Mouse (Mus musculus): ENCODE measurements at regions not wholly inside any gene's neighbourhood (a gene's known extent, or its start where the extent isn't known, plus 50 kb on each side); places are given as distances from the start of the nearest gene placed in this dataset.

DNA sequence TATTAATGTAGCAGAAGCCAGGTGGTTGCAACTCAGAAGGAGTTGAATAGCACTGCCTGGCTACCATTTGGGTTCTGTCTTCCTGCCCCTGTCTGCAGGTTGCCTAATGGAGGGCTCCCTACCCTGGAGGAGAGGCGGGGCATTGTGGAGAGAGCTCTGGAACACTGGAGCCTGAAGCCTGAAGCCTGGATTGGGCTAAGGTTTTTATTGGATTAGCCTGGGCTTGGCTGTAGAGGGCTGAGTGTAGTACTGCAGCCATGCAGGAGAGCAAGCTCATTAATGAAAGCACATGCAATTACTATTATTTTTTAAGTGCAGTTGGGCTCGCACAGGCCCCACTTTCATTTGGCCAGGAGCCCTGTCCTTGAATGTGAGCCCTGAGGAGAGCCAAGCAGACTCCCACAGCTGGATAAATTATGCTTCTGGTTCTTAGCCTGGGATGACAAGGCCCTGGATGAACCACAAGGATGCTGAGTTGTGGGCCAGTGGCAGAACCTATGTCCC lies 145.1 kb downstream of the Abhd5 start:
- Histone ChIP-seq H3K4me2 (no peak overlapping the region), H3K4me3 (no peak overlapping the region), H3K36me3 (no peaks in the 10 kb centered on the region), H3K27ac (replicated peaks) (no peak overlapping the region), H3K9ac (no peak overlapping the region), H3K27me3 (replicated peaks) (no peaks in the 10 kb centered on the region), H3K4me1 (0 out of 2 replicates have a peak, but pooled peaks cover 4% of the 10 kb centered on the region), H3K9me3 (no peaks in the 10 kb centered on the region)
- ATAC-seq (ENCODE audit: extremely low read depth, insufficient number of reproducible peaks, low FRiP score, low TSS enrichment), result no peak
- 81% methylated on average over 2 of the region's 2 CpGs for WGBS

DNA sequence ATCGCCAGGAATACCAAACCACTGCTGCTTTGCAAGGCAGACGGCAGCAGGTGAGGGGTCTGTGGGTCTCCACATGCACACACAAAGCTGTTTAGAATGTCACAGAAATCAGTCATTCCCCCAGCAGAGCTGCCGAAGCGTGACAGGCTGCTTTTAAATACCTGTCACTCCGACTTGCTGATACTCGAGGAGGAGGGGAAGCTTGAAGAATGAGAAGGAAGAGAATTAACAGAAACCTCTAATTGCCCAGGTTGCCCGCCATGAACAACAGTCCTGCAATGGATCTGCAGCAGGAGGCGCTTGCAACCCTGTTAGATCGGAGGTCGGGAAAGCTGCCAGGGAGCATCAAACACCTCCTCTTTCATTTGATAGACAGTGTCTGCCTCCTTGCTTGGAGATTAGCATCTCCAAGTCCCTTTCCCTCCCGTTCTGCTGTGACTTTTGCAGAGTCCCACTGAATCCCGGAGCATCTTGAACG lies 150.5 kb downstream of the Abhd5 start:
- ATAC-seq (ENCODE audit: extremely low read depth, insufficient number of reproducible peaks, low FRiP score, low TSS enrichment), result no peak
- Histone ChIP-seq H3K4me1 (peaks cover 4% of the 10 kb centered on the region; the same call in 1 of the 2 replicates), H3K36me3 (no peaks in the 10 kb centered on the region), H3K4me2 (no peak overlapping the region), H3K4me3 (no peak overlapping the region), H3K27ac (replicated peaks) (no peak overlapping the region), H3K9ac (no peak overlapping the region), H3K9me3 (no peaks in the 10 kb centered on the region), H3K27me3 (replicated peaks) (no peaks in the 10 kb centered on the region; the same call in 1 of the 2 replicates)
- 41% methylated on average over 13 of the region's 13 CpGs for WGBS

DNA sequence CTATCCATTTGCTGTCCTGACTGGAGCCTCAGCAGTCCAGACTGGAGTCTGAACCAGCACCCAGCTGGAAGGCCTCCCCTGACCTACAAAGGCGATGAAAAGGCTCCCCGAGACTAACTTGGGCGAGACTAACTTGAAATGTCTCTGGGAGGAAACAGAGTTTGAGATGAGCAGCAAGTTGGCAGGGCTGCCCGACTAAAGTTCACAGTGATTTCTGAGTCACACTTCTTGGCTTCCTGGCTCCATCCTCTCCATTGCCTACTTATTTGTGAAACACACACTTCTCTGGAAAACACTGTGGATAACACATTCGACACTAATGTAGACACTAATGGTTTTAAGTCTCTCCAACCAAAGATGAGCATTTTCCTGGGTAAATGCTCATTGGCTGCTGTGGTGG lies 170.2 kb downstream of the Abhd5 start:
- Histone ChIP-seq H3K4me3 (no peak overlapping the region), H3K9me3 (no peaks in the 10 kb centered on the region), H3K4me2 (no peak overlapping the region), H3K9ac (no peak overlapping the region), H3K36me3 (no peaks in the 10 kb centered on the region), H3K27ac (replicated peaks) (no peak overlapping the region), H3K4me1 (no peaks in the 10 kb centered on the region), H3K27me3 (replicated peaks) (peaks cover 10% of the 10 kb centered on the region)
- ATAC-seq (ENCODE audit: extremely low read depth, insufficient number of reproducible peaks, low FRiP score, low TSS enrichment), result no peak
- WGBS, result 53% methylated on average over 5 of the region's 5 CpGs

DNA sequence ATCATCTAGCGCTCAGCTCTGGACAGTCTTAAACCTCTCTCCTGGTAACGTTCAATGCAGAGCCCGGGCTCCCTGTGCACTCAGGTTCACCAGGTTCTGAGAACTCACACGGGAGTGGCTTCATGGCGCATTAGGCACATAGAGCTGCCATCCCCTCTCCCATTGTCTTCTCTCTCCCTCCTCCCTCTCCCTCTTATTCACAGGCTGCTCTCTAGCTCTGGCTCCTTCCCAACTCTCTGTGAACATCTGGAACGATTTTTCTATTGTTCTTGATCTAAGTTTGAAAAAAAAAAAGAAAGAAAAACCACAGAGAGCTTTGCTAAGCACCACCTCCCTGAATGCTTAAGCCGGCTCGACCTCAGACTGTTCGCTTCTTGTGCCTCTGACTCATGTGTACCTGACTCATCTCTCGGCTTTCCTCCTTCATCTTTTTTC lies 174.2 kb downstream of the Abhd5 start:
- no peak overlapping the region for H3K27ac ChIP-seq (replicated peaks)
- peaks cover 6% of the 10 kb centered on the region; the same call in 1 of the 2 replicates for H3K27me3 ChIP-seq (replicated peaks)
- H3K9me3 ChIP-seq, result no peaks in the 10 kb centered on the region
- 51% methylated on average over 10 of the region's 10 CpGs for WGBS
- ATAC-seq (ENCODE audit: extremely low read depth, insufficient number of reproducible peaks, low FRiP score, low TSS enrichment), result no peak
- H3K4me1 ChIP-seq, result no peaks in the 10 kb centered on the region
- no peak overlapping the region for H3K9ac ChIP-seq
- H3K36me3 ChIP-seq, result no peaks in the 10 kb centered on the region
- H3K4me3 ChIP-seq, result no peak overlapping the region
- no peak overlapping the region for H3K4me2 ChIP-seq

GRCm38 (mm10) chr9:122528267-122528666 lies 176.9 kb downstream of the Abhd5 start:
- ATAC-seq (ENCODE audit: extremely low read depth, insufficient number of reproducible peaks, low FRiP score, low TSS enrichment), result no peak
- no peaks in the 10 kb centered on the region for H3K36me3 ChIP-seq
- no peaks in the 10 kb centered on the region for H3K9me3 ChIP-seq
- H3K9ac ChIP-seq, result no peak overlapping the region
- H3K4me3 ChIP-seq, result no peak overlapping the region
- H3K27me3 ChIP-seq (replicated peaks), result peaks cover 15% of the 10 kb centered on the region; the same call in 1 of the 2 replicates
- H3K27ac ChIP-seq (replicated peaks), result no peak overlapping the region
- no peaks in the 10 kb centered on the region for H3K4me1 ChIP-seq
- no peak overlapping the region for H3K4me2 ChIP-seq
- WGBS, result 55% methylated on average over 6 of the region's 6 CpGs

- peaks cover 6% of the 10 kb centered on the region for H3K4me1 ChIP-seq
- no peak overlapping the region for H3K4me2 ChIP-seq
- no peaks in the 10 kb centered on the region for H3K9me3 ChIP-seq
- no peak overlapping the region for H3K9ac ChIP-seq
- no peak overlapping the region for H3K4me3 ChIP-seq
- no peaks in the 10 kb centered on the region for H3K36me3 ChIP-seq
- no peak for ATAC-seq (ENCODE audit: extremely low read depth, insufficient number of reproducible peaks, low FRiP score, low TSS enrichment)
- H3K27ac ChIP-seq (replicated peaks), result no peak overlapping the region
- H3K27me3 ChIP-seq (replicated peaks), result peaks cover 14% of the 10 kb centered on the region; the same call in 1 of the 2 replicates
These were observed 178.3 kb downstream of the Abhd5 start for GRCm38 (mm10) chr9:122529721-122530120.

- peaks cover 6% of the 10 kb centered on the region for H3K4me1 ChIP-seq
- H3K4me2 ChIP-seq, result no peak overlapping the region
- WGBS, result 69% methylated on average over 2 of the region's 2 CpGs
- H3K27me3 ChIP-seq (replicated peaks), result peaks cover 15% of the 10 kb centered on the region; the same call in 1 of the 2 replicates
- H3K36me3 ChIP-seq, result no peaks in the 10 kb centered on the region
- no peaks in the 10 kb centered on the region for H3K9me3 ChIP-seq
- no peak overlapping the region for H3K27ac ChIP-seq (replicated peaks)
- no peak for ATAC-seq (ENCODE audit: extremely low read depth, insufficient number of reproducible peaks, low FRiP score, low TSS enrichment)
- H3K9ac ChIP-seq, result no peak overlapping the region
- no peak overlapping the region for H3K4me3 ChIP-seq
These were observed 180.4 kb downstream of the Abhd5 start for GRCm38 (mm10) chr9:122531806-122532205.

GRCm38 (mm10) chr9:122534121-122534814 lies 182.9 kb downstream of the Abhd5 start:
- ATAC-seq (ENCODE audit: extremely low read depth, insufficient number of reproducible peaks, low FRiP score, low TSS enrichment), result no peak
- Histone ChIP-seq H3K9ac (no peak overlapping the region), H3K4me2 (0 out of 2 replicates have a peak overlapping the region, but pooled peaks have one; percentile 22), H3K9me3 (no peaks in the 10 kb centered on the region), H3K36me3 (no peaks in the 10 kb centered on the region), H3K27ac (replicated peaks) (no peak overlapping the region), H3K4me1 (peaks cover 6% of the 10 kb centered on the region), H3K4me3 (no peak overlapping the region), H3K27me3 (replicated peaks) (peaks cover 15% of the 10 kb centered on the region; the same call in 1 of the 2 replicates)
- 38% methylated on average over 15 of the region's 15 CpGs for WGBS

GRCm38 (mm10) chr9:122534965-122535364 lies 183.6 kb downstream of the Abhd5 start:
- Histone ChIP-seq H3K27ac (replicated peaks) (no peak overlapping the region), H3K36me3 (no peaks in the 10 kb centered on the region), H3K4me2 (no peak overlapping the region), H3K9ac (no peak overlapping the region), H3K27me3 (replicated peaks) (peaks cover 15% of the 10 kb centered on the region; the same call in 1 of the 2 replicates), H3K4me1 (peaks cover 6% of the 10 kb centered on the region), H3K4me3 (no peak overlapping the region), H3K9me3 (no peaks in the 10 kb centered on the region)
- WGBS, result 51% methylated on average over 2 of the region's 2 CpGs
- ATAC-seq (ENCODE audit: extremely low read depth, insufficient number of reproducible peaks, low FRiP score, low TSS enrichment), result no peak

DNA sequence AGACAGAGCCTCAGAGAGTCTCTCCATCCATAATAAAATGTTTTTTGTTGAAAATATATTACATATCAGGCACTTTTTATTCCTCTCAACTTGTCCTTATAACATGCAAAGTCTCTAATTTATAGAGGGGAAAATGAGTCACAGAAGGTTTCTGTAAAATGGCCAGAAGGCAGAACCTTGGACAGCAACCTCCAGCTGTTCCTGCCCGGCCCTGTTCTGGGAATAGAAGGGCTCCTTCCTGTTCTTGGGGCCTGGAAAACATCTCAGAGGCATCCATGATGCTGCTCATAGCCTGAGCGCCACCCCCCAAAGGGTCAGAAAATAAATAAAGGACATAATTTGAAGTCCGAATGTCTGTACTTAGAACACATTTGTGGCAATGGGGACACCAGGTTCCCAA lies 188.7 kb downstream of the Abhd5 start:
- H3K4me2 ChIP-seq, result no peak overlapping the region
- 29% methylated on average over 3 of the region's 3 CpGs for WGBS

GRCm38 (mm10) chr9:122556051-122556450 lies 191.1 kb upstream of the Topaz1 start:
- no peak overlapping the region for H3K4me3 ChIP-seq
- 77% methylated on average over 9 of the region's 9 CpGs for WGBS
- ATAC-seq (ENCODE audit: extremely low read depth, insufficient number of reproducible peaks, low FRiP score, low TSS enrichment), result no peak
- no peak overlapping the region for H3K9ac ChIP-seq
- H3K27ac ChIP-seq (replicated peaks), result no peak overlapping the region
- H3K9me3 ChIP-seq, result no peaks in the 10 kb centered on the region; the same call in 1 of the 2 replicates
- H3K4me2 ChIP-seq, result no peak overlapping the region
- H3K36me3 ChIP-seq, result no peaks in the 10 kb centered on the region
- no peaks in the 10 kb centered on the region for H3K4me1 ChIP-seq
- 0 out of 2 replicates have a peak, but pooled peaks cover 3% of the 10 kb centered on the region for H3K27me3 ChIP-seq (replicated peaks)

More for the DNA sequence above, 188.7 kb downstream of the Abhd5 start:
- Histone ChIP-seq H3K27me3 (replicated peaks) (0 out of 2 replicates have a peak, but pooled peaks cover 5% of the 10 kb centered on the region), H3K4me1 (no peaks in the 10 kb centered on the region), H3K9me3 (no peaks in the 10 kb centered on the region), H3K27ac (replicated peaks) (no peak overlapping the region), H3K4me3 (no peak overlapping the region), H3K9ac (no peak overlapping the region), H3K36me3 (no peaks in the 10 kb centered on the region)
- no peak for ATAC-seq (ENCODE audit: extremely low read depth, insufficient number of reproducible peaks, low FRiP score, low TSS enrichment)

DNA sequence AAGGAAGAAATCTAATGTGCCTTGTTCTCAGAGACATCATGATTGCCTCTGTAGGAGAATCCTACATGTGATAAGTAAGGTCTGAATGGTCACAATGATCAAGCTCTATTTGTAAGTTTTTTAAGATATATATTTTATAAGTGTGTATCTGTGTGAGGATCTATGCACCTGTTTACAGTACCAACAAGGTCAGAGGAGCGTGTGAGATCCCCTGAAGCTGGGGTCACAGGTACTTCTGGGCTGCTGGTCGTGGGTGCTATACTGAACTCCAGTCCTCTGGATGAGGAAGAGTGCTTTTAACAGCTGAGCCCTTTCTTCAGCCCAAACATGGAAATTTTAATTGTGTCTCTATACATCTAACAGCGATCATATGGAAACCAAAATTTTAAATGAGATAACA lies 181.1 kb upstream of the Topaz1 start:
- Histone ChIP-seq H3K36me3 (no peaks in the 10 kb centered on the region), H3K27me3 (replicated peaks) (peaks cover 86% of the 10 kb centered on the region), H3K4me2 (no peak overlapping the region), H3K27ac (replicated peaks) (no peak overlapping the region), H3K4me3 (no peak overlapping the region), H3K9me3 (no peaks in the 10 kb centered on the region), H3K9ac (no peak overlapping the region), H3K4me1 (peaks cover 20% of the 10 kb centered on the region)
- WGBS, result 54% methylated on average over 3 of the region's 3 CpGs
- ATAC-seq (ENCODE audit: extremely low read depth, insufficient number of reproducible peaks, low FRiP score, low TSS enrichment), result no peak

All from heart, embryonic 13.5 days (tissue).